Mouse (Mus musculus): ENCODE data around the gene Aldh18a1. TPM values are rescaled to one million over a fixed set of nuclear protein-coding genes. Genes with fewer than 3 reads are reported as not detected.
A peak's percentile ranks its signal among the peaks of the same experiment; 100 is the strongest.

The Aldh18a1 gene
- polyA plus RNA-seq, 1 experiment, result not detected

GRCm38 (mm10) chr19:40523431-40524005 lies 64.7 kb downstream of the Aldh18a1 start:
- H3K4me3 ChIP-seq (ENCODE audit: insufficient read depth, low read depth, low read length), result no peak overlapping the region
- peaks cover 12% of the 10 kb centered on the region for H3K4me1 ChIP-seq (ENCODE audit: control insufficient read depth, insufficient read depth, low read length)
- H3K27ac ChIP-seq (ENCODE audit: insufficient read depth, low read depth, low read length), result no peak overlapping the region
- 63% methylated on average over 8 of the region's 8 CpGs for WGBS
- TF ChIP-seq POLR2A (IDR thresholded peaks at IDR 0.05; ENCODE audit: insufficient read depth, low read depth, low read length) (no peak), CTCF (IDR thresholded peaks at IDR 0.05; ENCODE audit: insufficient read depth, low read depth, low read length) (no peak)

- Histone ChIP-seq H3K4me3 (ENCODE audit: insufficient read depth, low read depth, low read length) (no peak overlapping the region), H3K27ac (ENCODE audit: insufficient read depth, low read depth, low read length) (no peak overlapping the region), H3K4me1 (ENCODE audit: control insufficient read depth, insufficient read depth, low read length) (peaks cover 3% of the 10 kb centered on the region; the same call in 1 of the 2 replicates)
- 94% methylated on average over 5 of the region's 5 CpGs for WGBS
- TF ChIP-seq CTCF (IDR thresholded peaks at IDR 0.05; ENCODE audit: insufficient read depth, low read depth, low read length) (no peak), POLR2A (IDR thresholded peaks at IDR 0.05; ENCODE audit: insufficient read depth, low read depth, low read length) (no peak)
Measured at GRCm38 (mm10) chr19:40520403-40520802, 67.9 kb downstream of the Aldh18a1 start.

GRCm38 (mm10) chr19:40518706-40519105 lies 69.6 kb downstream of the Aldh18a1 start:
- Histone ChIP-seq H3K27ac (ENCODE audit: insufficient read depth, low read depth, low read length) (no peak overlapping the region), H3K4me3 (ENCODE audit: insufficient read depth, low read depth, low read length) (no peak overlapping the region), H3K4me1 (ENCODE audit: control insufficient read depth, insufficient read depth, low read length) (no peaks in the 10 kb centered on the region)
- no peak for TF ChIP-seq CTCF (IDR thresholded peaks at IDR 0.05; ENCODE audit: insufficient read depth, low read depth, low read length)
- TF ChIP-seq POLR2A (IDR thresholded peaks at IDR 0.05; ENCODE audit: insufficient read depth, low read depth, low read length), result no peak
- 88% methylated on average over 1 of the region's 1 CpGs for WGBS

GRCm38 (mm10) chr19:40515596-40515995 lies 72.7 kb downstream of the Aldh18a1 start:
- 97% methylated on average over 3 of the region's 3 CpGs for WGBS
- TF ChIP-seq CTCF (IDR thresholded peaks at IDR 0.05; ENCODE audit: insufficient read depth, low read depth, low read length) (no peak), POLR2A (IDR thresholded peaks at IDR 0.05; ENCODE audit: insufficient read depth, low read depth, low read length) (no peak)
- H3K4me1 ChIP-seq (ENCODE audit: control insufficient read depth, insufficient read depth, low read length), result peaks cover 9% of the 10 kb centered on the region
- no peak overlapping the region for H3K27ac ChIP-seq (ENCODE audit: insufficient read depth, low read depth, low read length)
- no peak overlapping the region for H3K4me3 ChIP-seq (ENCODE audit: insufficient read depth, low read depth, low read length)

GRCm38 (mm10) chr19:40514376-40514775 lies 73.9 kb downstream of the Aldh18a1 start:
- H3K4me3 ChIP-seq (ENCODE audit: insufficient read depth, low read depth, low read length), result no peak overlapping the region
- no peak for TF ChIP-seq CTCF (IDR thresholded peaks at IDR 0.05; ENCODE audit: insufficient read depth, low read depth, low read length)
- TF ChIP-seq POLR2A (IDR thresholded peaks at IDR 0.05; ENCODE audit: insufficient read depth, low read depth, low read length), result no peak
- WGBS, result 72% methylated on average over 7 of the region's 7 CpGs

GRCm38 (mm10) chr19:40513632-40514078 lies 74.6 kb downstream of the Aldh18a1 start, which contains the start of gene Sorbs1:
Gene Sorbs1, minus strand, starts transcription at chr19:40513779.
- TF ChIP-seq POLR2A (IDR thresholded peaks at IDR 0.05; ENCODE audit: insufficient read depth, low read depth, low read length) (peak; percentile 98), CTCF (IDR thresholded peaks at IDR 0.05; ENCODE audit: insufficient read depth, low read depth, low read length) (no peak)
- WGBS, result under 1% methylated on average over 51 of the region's 51 CpGs
- H3K27ac ChIP-seq (ENCODE audit: insufficient read depth, low read depth, low read length), result peak within 1 kb of the TSS; percentile 63
- peak within 1 kb of the TSS; percentile 79 for H3K4me3 ChIP-seq (ENCODE audit: insufficient read depth, low read depth, low read length)
- peaks cover 17% of the 10 kb centered on the region for H3K4me1 ChIP-seq (ENCODE audit: control insufficient read depth, insufficient read depth, low read length)

More at GRCm38 (mm10) chr19:40514376-40514775, 73.9 kb downstream of the Aldh18a1 start:
- H3K4me1 ChIP-seq (ENCODE audit: control insufficient read depth, insufficient read depth, low read length), result peaks cover 17% of the 10 kb centered on the region
- H3K27ac ChIP-seq (ENCODE audit: insufficient read depth, low read depth, low read length), result no peak overlapping the region

GRCm38 (mm10) chr19:40512500-40513421 lies 75.5 kb downstream of the Aldh18a1 start:
- 1% methylated on average over 34 of the region's 34 CpGs for WGBS
- Histone ChIP-seq H3K4me3 (ENCODE audit: insufficient read depth, low read depth, low read length) (peak overlapping the region; percentile 79), H3K27ac (ENCODE audit: insufficient read depth, low read depth, low read length) (peak overlapping the region; percentile 63), H3K4me1 (ENCODE audit: control insufficient read depth, insufficient read depth, low read length) (peaks cover 17% of the 10 kb centered on the region)
- no peak for TF ChIP-seq POLR2A (IDR thresholded peaks at IDR 0.05; ENCODE audit: insufficient read depth, low read depth, low read length)
- TF ChIP-seq CTCF (IDR thresholded peaks at IDR 0.05; ENCODE audit: insufficient read depth, low read depth, low read length), result no peak

- Histone ChIP-seq H3K27ac (ENCODE audit: insufficient read depth, low read depth, low read length) (peak overlapping the region; percentile 14; the same call in 1 of the 2 replicates), H3K4me3 (ENCODE audit: insufficient read depth, low read depth, low read length) (peak overlapping the region; percentile 79), H3K4me1 (ENCODE audit: control insufficient read depth, insufficient read depth, low read length) (peaks cover 19% of the 10 kb centered on the region)
- 16% methylated on average over 5 of the region's 5 CpGs for WGBS
- TF ChIP-seq POLR2A (IDR thresholded peaks at IDR 0.05; ENCODE audit: insufficient read depth, low read depth, low read length) (no peak), CTCF (IDR thresholded peaks at IDR 0.05; ENCODE audit: insufficient read depth, low read depth, low read length) (no peak)
Measured at GRCm38 (mm10) chr19:40511679-40512309, 76.5 kb downstream of the Aldh18a1 start.
